Mouse (Mus musculus) adrenal gland, postnatal 14 days (tissue): ENCODE measurements around the gene Rab22a. TPM values are rescaled to one million over a fixed set of nuclear protein-coding genes. Genes with fewer than 3 reads are reported as not detected.
"Not testable (repeated sequence)": the region's sequence is repeated elsewhere in the genome, so short reads cannot be mapped to it uniquely, and the experiment has no call there.

ENCODE experiments used
- DNase-seq: peaks from one replicate; pipeline ENCODE4 v3.0.0; 2021; ENCODE audit warnings: mixed read lengths
- total RNA-seq: library from RNA; stranded (reverse); gene quantifications from 2 replicates; pipeline ENCODE4 v1.2.3, GENCODE M21; 2021

Gene Rab22a
- total RNA-seq, 1 experiment from 2014 or later, result 35.4 TPM

- DNase-seq, result no peak
Observed at GRCm38 (mm10) chr2:173666876-173667275, 7.3 kb downstream of the Rab22a start.

GRCm38 (mm10) chr2:173672328-173672896, 12.9 kb downstream of the Rab22a start:
- DNase-seq, result no peak

GRCm38 (mm10) chr2:173673469-173673868, 13.9 kb downstream of the Rab22a start:
- no peak for DNase-seq

GRCm38 (mm10) chr2:173678593-173678992, 19.0 kb downstream of the Rab22a start:
- no peak for DNase-seq

GRCm38 (mm10) chr2:173679217-173679616, 19.7 kb downstream of the Rab22a start:
- DNase-seq, result peak; percentile 54

GRCm38 (mm10) chr2:173680153-173680552, 20.6 kb downstream of the Rab22a start:
- DNase-seq, result peak; percentile 7

- peak; percentile 3 for DNase-seq
Observed at GRCm38 (mm10) chr2:173682773-173683172, 23.2 kb downstream of the Rab22a start.

GRCm38 (mm10) chr2:173685781-173686361, 26.3 kb downstream of the Rab22a start:
- DNase-seq, result no peak

- no peak for DNase-seq
Observed at GRCm38 (mm10) chr2:173687363-173687762, 27.8 kb downstream of the Rab22a start.

- no peak for DNase-seq
Observed at GRCm38 (mm10) chr2:173689835-173690234, 30.3 kb downstream of the Rab22a start.

- no peak for DNase-seq
Observed at GRCm38 (mm10) chr2:173691748-173692147, 32.2 kb downstream of the Rab22a start.

GRCm38 (mm10) chr2:173692693-173693092, 33.1 kb downstream of the Rab22a start:
- no peak for DNase-seq

- no peak for DNase-seq
Observed at GRCm38 (mm10) chr2:173698850-173699249, 39.3 kb downstream of the Rab22a start.

GRCm38 (mm10) chr2:173702096-173702866, 42.7 kb downstream of the Rab22a start:
- DNase-seq, result peak; percentile 48

- DNase-seq, result no peak
Observed at GRCm38 (mm10) chr2:173702867-173703237, 43.3 kb downstream of the Rab22a start.

- no peak for DNase-seq
Observed at GRCm38 (mm10) chr2:173705827-173706551, 46.4 kb downstream of the Rab22a start.

- DNase-seq, result not testable (repeated sequence)
Observed at GRCm38 (mm10) chr2:173707626-173708025, 48.1 kb downstream of the Rab22a start.

GRCm38 (mm10) chr2:173710193-173710592, 50.6 kb downstream of the Rab22a start:
- DNase-seq, result no peak

GRCm38 (mm10) chr2:173712656-173713055, 53.1 kb downstream of the Rab22a start:
- peak; percentile 36 for DNase-seq

- DNase-seq, result peak; percentile 55
Observed at GRCm38 (mm10) chr2:173713241-173713640, 53.7 kb downstream of the Rab22a start.

GRCm38 (mm10) chr2:173714620-173715218, 55.2 kb downstream of the Rab22a start:
- no peak for DNase-seq

- no peak for DNase-seq
Observed at GRCm38 (mm10) chr2:173716966-173717365, 57.4 kb downstream of the Rab22a start.
